Mouse (Mus musculus) brown adipose tissue, adult 24 weeks (tissue): Measurements from ENCODE around the gene Hoxc6. TPM values are rescaled to one million over a fixed set of nuclear protein-coding genes. Genes with fewer than 3 reads are reported as not detected.

Source experiments
- H3K27ac ChIP-seq: fragments of 200-500 bp; replicated peaks from 2 replicates; pipeline ENCODE4 v1.5.1; 2012; ENCODE audit warnings: low read depth, mild to moderate bottlenecking, low read length
- H3K4me1 ChIP-seq: fragments of 200-500 bp; 2 replicates; pipeline ENCODE4 v1.6.1; 2012; ENCODE audit warnings: low read length, mixed read lengths; ENCODE audit not compliant: control insufficient read depth, insufficient read depth, insufficient read length
- H3K4me3 ChIP-seq: fragments of 200-500 bp; 2 replicates; pipeline ENCODE4 v1.5.1; 2012; ENCODE audit warnings: low read depth, mild to moderate bottlenecking, low read length, moderate library complexity; ENCODE audit not compliant: insufficient read depth
- polyA plus RNA-seq: library from polyadenylated mRNA; stranded (reverse); fragments of >200 nt; gene quantifications from 2 replicates; pipeline ENCODE4 v1.2.4, GENCODE M21; 2012; ENCODE audit not compliant: missing spikeins, insufficient read depth, insufficient read length

Hoxc6 gene
- polyA plus RNA-seq, 1 experiment = 17.1 TPM

DNA sequence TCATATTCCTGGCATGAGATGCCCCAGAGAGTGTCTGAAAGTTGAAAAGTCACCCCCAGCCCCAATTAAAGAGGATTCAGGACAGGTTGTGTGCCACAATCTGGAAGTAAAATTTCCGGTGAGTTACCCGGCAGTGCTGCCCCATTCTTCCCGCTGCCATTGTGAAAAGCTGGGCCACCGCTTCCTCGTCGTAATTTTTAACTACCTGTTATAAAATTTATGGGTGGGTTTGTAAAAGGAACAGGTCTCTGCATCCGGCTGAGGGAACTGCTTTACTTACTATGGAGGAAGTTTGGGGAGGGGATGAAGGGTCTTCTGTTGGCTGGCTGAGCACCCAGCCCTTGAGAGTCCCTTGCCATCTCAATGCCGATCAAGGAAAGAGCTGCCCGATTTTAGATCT lies 1.5 kb upstream of the Hoxc6 start:
- Histone ChIP-seq H3K4me1 (no peaks in the 10 kb centered on the region), H3K4me3 (no peak overlapping the region), H3K27ac (no peak overlapping the region)

DNA sequence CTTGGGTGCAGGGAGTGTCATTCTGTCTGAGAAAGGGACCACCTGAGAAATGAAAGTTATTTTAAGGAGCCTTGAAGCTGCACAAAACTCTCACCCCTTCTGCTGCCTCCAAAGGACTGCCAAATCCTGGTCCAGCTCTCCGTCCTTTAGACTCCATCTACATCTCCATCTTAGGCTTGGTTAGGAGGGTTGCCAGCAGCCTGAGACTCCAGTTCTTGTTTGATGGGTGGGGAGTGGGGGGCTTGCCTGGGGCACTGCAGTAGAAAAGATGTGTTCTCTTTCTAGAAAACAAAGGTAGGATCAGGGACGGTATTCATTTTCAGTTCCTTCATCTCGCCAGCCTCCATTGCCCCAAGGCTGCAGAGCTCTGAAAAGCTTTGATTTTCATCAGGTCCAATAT lies 626 bp upstream of the Hoxc6 start:
- 0 out of 2 replicates have a peak, but pooled peaks cover 4% of the 10 kb centered on the region for H3K4me1 ChIP-seq
- H3K27ac ChIP-seq = no peak overlapping the region
- H3K4me3 ChIP-seq = 0 out of 2 replicates have a peak overlapping the region, but pooled peaks have one; percentile 32

DNA sequence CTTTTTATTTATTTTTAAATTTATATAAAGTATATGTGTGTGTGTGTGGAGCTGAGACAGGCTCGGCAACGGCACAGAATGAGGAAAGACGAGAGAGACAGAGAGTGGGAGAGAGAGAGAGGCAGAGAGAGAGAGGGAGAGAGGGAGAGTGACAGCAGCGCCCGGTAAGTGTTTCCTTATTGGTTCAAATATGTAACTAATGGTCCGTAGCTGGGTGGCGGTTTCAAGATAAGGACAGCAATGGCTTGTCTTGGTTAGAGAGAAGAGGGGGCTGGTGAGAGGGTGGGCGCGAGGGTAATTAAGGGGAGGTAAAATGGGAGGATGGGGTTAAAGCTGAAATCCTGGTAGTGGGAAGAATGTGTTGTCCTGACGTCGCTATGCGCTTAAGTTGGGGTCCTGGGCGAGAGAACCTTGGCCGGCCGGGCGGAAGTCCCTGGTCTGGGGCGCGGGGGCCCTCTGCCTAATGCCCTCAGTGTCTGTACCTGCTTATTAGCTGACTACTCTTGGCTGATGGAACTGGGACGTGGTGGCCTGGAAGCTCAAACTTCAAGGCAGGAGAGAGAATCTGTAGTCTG lies 638 bp downstream of the Hoxc6 start:
- H3K4me1 ChIP-seq = 0 out of 2 replicates have a peak, but pooled peaks cover 4% of the 10 kb centered on the region
- peak overlapping the region; percentile 83 for H3K27ac ChIP-seq
- H3K4me3 ChIP-seq = peak overlapping the region; percentile 71

DNA sequence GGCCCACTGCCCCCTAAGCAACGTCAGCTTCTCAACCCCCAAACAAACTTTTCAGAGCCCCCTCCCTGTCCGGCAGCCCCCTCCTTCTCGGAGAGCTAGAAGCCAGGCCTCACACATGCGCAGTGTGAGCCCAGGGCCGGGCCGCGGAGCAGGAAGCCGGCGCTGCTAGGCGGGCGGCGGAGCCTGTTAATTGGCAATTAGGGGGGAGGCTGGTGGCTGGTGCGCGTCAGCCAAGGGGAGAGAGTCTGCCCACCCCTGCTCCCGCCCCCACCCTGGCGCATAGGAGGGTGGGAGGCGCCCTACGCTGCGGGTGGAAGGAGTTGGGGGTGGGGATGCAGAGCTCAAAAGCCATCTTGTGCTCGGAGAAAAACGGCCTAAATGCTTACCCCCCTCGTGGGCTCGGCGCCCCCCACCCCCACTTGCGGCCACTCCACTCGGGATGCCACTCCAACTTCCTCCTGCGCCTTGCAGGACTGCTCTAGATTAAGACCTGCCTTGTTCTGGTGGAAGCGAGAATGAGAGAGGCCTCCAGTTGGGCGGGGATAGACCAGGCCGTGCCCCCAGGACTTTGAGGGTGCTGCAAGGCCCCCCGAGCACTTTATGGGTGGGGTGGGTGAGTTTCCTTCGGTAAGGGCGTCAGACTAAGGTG lies 1.2 kb downstream of the Hoxc6 start:
- H3K4me1 ChIP-seq = 0 out of 2 replicates have a peak, but pooled peaks cover 4% of the 10 kb centered on the region
- H3K27ac ChIP-seq = peak overlapping the region; percentile 88
- peak overlapping the region; percentile 71 for H3K4me3 ChIP-seq

DNA sequence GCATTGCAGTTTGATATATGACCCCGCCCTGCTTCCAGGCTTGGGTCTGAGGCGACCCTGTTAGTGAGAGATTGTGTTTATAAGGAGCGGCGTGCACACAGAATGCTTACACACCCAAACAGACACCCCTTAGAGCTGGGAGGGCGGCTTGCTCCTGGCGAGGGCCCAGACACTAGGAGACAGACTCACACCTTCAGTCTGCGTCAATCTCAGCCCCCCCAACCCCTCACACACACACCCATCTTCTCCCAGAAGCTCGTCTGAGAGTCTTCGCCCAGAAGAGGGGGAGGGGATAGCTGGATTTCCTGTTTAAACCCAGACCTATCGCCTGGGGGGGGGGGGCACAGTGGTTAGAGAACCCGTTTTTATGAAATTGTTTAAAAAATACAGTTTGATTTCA lies 1.9 kb downstream of the Hoxc6 start:
- peak overlapping the region; percentile 71 for H3K4me3 ChIP-seq
- H3K27ac ChIP-seq = peak overlapping the region; percentile 88
- H3K4me1 ChIP-seq = 0 out of 2 replicates have a peak, but pooled peaks cover 4% of the 10 kb centered on the region

DNA sequence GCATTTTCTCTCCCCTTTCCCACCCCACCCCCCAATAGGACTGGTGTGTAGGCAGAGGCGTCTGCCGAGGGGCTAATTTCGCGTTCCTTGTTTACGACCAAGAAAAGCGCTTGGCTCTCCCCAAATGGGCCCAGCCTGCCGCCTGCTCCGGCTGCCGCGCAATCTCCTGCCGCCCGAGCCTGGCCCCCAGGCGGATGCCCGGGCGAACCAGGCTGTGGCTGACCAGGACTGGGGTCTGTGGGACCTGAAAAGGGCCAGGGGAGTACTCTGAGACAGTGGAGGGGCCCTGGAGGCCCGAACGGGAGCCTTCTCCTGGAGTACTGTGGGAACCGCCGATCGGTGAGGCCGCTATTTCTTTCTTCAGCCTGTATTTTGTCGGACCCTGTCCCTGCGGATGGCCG lies 2.4 kb downstream of the Hoxc6 start:
- Histone ChIP-seq H3K27ac (peak overlapping the region; percentile 88), H3K4me3 (peak overlapping the region; percentile 71), H3K4me1 (0 out of 2 replicates have a peak, but pooled peaks cover 4% of the 10 kb centered on the region)

DNA sequence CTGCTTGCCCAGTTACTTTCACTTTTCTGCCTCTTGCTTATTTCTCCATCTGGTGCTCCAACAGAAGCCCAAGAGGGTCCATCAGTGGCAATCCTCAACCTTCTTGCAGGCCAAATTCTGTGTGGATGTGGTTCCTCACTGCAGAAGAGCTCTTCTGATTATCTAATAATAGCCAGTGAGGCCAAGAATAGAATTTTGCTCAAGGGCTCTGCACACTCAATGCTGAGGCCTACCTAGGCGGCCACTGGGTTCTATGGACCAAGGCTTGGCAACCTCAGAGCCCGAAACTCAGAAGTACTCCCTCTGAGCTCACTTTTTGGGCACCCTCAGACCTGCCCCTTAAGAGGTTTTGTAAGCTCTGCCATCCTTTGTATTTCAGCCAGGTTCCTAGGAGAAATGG lies 3.3 kb downstream of the Hoxc6 start:
- Histone ChIP-seq H3K4me1 (0 out of 2 replicates have a peak, but pooled peaks cover 4% of the 10 kb centered on the region), H3K4me3 (peak overlapping the region; percentile 71), H3K27ac (peak overlapping the region; percentile 88)

DNA sequence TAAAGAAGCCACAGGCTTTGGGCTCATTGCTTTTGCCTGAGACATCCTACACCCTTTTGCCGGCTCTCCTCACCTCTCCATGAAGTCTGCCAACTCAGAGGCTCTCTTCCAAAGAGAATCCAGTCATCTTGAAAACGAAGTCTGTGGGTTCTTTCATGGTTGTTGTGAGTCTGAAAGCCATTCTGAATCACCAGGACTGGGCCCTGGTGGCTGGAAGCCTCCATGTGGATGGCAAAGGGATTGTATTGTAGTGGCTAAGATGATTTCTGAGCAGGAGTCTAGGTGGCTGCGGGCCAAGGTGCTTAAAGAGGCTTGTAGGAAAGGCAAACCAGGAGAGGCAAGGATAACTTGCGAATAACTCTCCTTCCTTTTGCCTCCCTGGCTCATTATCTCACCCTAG lies 4.1 kb downstream of the Hoxc6 start:
- H3K4me3 ChIP-seq = no peak overlapping the region
- 0 out of 2 replicates have a peak, but pooled peaks cover 4% of the 10 kb centered on the region for H3K4me1 ChIP-seq
- H3K27ac ChIP-seq = peak overlapping the region; percentile 55

DNA sequence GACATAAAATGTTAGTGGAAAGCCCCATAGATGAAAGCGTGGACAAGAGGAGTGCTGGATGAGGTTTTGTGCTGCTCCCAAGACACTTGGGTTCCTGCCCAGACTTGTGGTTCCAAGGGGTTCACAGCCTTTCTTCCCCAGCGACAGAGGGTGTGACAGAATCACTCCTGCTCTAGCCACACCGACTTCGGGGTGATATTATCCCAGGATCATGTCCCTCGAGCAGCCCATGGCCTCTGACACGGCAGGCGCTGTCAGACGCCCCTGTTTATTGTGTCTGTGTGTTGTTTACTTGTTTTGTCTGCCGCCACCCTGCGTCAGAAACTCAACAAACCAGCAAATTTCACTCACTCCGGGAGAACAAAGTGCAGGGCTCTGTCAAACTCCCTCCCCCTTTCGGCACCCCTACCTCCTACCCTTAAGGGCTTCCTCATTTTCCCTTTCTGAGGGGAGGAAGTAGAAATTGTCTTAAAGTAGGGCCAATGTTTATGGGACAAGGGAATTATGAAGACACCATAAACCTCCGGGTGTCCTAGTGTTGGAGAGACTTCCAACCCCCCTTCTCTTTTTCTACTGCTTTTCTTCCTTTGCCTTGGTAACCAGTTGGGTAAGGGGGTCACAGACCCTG lies 4.9 kb downstream of the Hoxc6 start:
- Histone ChIP-seq H3K4me3 (no peak overlapping the region), H3K27ac (peak overlapping the region; percentile 55), H3K4me1 (0 out of 2 replicates have a peak, but pooled peaks cover 4% of the 10 kb centered on the region)

DNA sequence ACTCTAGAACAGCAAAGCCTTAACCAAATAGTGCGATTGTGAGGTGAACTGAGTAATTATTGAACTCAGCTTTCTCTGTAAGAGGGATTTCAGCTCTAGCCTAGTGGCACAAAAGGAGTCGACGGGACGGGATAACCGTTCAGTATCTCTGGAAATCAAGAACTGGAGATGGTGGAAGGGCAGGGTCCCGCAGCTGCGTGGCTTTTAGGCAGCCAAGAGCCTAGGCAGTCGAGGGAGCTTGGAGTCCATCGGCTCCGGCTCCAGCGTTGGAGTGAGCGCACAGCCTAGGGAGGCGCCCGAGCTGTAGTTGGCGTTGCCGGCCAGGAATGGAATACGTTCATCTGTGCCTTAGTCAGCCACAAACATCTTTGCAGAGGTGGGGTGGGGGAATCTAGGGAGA lies 7.3 kb downstream of the Hoxc6 start:
- Histone ChIP-seq H3K4me1 (0 out of 2 replicates have a peak, but pooled peaks cover 4% of the 10 kb centered on the region), H3K4me3 (peak overlapping the region; percentile 46), H3K27ac (peak overlapping the region; percentile 77)

DNA sequence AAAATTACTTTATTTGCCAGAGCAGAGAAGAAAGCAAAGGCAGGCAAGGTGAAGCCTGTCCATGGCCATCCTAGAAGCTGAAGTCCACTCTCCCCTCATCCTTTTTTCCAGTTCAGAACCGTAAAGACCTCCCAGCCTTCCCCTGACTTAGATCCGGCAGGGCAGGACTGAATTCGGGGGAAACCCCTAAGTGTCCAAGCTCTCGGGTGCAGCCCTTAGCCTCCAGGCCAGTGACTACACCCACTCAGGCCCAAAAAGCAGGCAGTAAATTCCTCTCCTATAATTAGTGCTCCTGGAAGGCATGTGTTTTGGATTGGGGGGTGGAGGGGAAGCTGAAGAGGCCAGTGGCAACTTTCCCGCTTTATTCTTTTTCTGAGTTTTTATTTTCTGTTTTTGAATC lies 7.7 kb downstream of the Hoxc6 start:
- 0 out of 2 replicates have a peak, but pooled peaks cover 4% of the 10 kb centered on the region for H3K4me1 ChIP-seq
- H3K27ac ChIP-seq = peak overlapping the region; percentile 77
- peak overlapping the region; percentile 46 for H3K4me3 ChIP-seq

DNA sequence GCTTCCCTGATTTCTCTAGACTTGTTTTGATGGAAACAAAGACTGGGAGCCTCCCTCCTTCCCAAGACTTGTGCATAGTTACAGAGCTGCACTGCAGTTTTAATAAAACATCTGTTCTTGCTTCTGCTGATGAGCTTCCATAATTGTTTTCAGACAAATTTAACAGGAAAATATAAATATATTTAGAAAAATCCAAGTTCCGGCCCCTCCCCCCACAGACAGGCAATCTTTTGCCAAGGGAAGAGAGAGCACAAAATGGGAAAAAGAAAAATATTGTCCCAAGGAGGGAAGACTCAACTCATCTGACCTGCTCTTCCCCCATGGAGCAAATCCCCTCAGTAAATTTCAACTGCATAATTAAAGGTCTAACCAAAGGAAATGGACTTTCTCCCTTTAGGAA lies 8.3 kb downstream of the Hoxc6 start:
- 0 out of 2 replicates have a peak, but pooled peaks cover 4% of the 10 kb centered on the region for H3K4me1 ChIP-seq
- H3K27ac ChIP-seq = peak overlapping the region; percentile 77; the same call in 1 of the 2 replicates
- H3K4me3 ChIP-seq = no peak overlapping the region

DNA sequence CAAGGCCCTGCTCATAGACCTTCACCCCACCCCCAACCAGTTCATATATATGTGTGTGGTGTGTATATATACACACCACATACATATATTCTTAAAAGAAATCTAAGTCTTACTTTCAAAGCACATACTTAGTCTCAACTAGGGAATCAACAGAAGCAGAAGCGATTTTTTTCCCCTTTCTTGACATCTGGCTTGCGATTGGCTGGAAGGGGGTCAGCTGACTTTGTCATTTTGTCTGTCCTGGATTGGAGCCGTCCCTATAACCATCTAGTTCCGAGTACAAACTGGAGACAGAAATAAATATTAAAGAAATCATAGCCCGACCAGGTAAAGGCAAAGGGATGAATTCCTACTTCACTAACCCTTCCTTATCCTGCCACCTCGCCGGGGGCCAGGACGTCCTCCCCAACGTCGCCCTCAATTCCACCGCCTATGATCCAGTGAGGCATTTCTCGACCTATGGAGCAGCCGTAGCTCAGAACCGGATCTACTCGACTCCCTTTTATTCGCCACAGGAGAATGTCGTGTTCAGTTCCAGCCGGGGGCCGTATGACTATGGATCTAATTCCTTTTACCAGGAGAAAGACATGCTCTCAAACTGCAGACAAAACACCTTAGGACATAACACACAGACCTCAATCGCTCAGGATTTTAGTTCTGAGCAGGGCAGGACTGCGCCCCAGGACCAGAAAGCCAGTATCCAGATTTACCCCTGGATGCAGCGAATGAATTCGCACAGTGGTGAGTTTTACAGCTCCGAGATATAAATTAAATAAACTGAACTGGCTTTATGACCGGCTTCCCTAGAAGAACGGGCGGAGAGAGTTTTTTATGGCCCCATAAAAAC lies 11.4 kb downstream of the Hoxc6 start:
- H3K4me3 ChIP-seq = peak overlapping the region; percentile 91
- 0 out of 2 replicates have a peak, but pooled peaks cover 2% of the 10 kb centered on the region for H3K4me1 ChIP-seq
- peak overlapping the region; percentile 91 for H3K27ac ChIP-seq

DNA sequence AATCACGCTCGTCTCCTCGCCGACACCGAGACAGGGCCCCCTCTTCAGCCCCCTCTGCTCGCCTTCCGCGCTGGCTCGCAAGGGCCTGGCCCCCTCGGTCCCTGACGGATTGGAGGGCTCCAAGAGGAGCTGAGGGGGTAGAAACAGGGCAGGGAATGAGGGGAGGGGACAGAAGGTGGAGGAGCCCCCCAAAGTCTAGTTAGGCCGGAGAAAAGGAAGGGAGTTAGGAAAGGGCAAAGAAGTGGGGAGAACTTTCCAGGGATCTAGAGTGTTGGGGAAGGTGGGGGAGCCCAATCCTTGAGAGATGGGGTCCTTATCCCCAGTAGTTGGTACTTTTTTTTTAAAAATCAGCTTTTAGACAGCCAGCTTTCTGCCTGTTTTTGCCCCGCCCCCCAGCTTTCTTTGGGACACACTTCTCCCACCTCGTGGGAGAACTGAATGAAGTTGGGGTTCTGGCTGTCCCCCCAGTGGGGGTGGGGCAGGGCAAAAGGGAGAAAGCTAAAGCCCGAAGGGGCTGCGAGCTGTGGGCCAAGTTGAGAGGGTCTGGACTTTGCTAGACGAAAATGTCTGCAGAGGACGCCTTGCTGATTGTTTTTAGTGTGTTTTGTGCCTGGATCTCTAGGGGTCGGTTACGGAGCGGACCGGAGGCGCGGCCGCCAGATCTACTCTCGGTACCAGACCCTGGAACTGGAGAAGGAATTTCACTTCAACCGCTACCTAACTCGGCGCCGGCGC lies 12.2 kb downstream of the Hoxc6 start:
- peak overlapping the region; percentile 91 for H3K4me3 ChIP-seq

More for the DNA sequence above, 12.2 kb downstream of the Hoxc6 start:
- H3K4me1 ChIP-seq = 0 out of 2 replicates have a peak, but pooled peaks cover 2% of the 10 kb centered on the region
- H3K27ac ChIP-seq = peak overlapping the region; percentile 91
